16 mouse cellular contexts compared by ENCODE assay signal in genomic region chr2:26147706-26148370, GRCm38 (mm10). TPM values are rescaled to one million over a fixed set of nuclear protein-coding genes. Genes with fewer than 3 reads are reported as not detected.
DNase-seq lines count a peak whose midpoint lies in the region; ATAC-seq and TF ChIP-seq lines count a peak whose summit lies in the region.
"Had no signal": no experiment of that assay in that cellular context is flagged by ENCODE, and none has a peak within 500 bp of the region (broad histone marks: within the 10 kb centered on the region; RNA-seq: fewer than 3 reads in every experiment).

No protein-coding gene starts in this region.

- no peak overlapping the region for H3K9ac ChIP-seq in hindbrain, embryonic 12.5 days
- H3K9ac ChIP-seq: hindbrain, embryonic 15.5 days; liver, embryonic 13.5 days had no signal

- TF ChIP-seq CTCF in embryonic fibroblast, embryonic 13.5 days (IDR thresholded peaks at IDR 0.05; ENCODE audit: borderline replicate concordance, insufficient read depth, low read length): no peak

- ATAC-seq in hindbrain, embryonic 12.5 days (ENCODE audit: low FRiP score): no peak
- ATAC-seq: forebrain, embryonic 16.5 days had no signal

- H3K27ac ChIP-seq in hindbrain, embryonic 10.5 days: peak overlapping the region; percentile 12; the same call in 1 of the 2 replicates
- no peak overlapping the region for H3K27ac ChIP-seq in hindbrain, embryonic 12.5 days
- peak overlapping the region; percentile 29 for H3K27ac ChIP-seq in embryonic fibroblast, embryonic 13.5 days (ENCODE audit: insufficient read depth, low read length)
- H3K27ac ChIP-seq: hindbrain, embryonic 15.5 days; liver, embryonic 13.5 days; midbrain, embryonic 10.5 days had no signal

- H3K9me3 ChIP-seq in hindbrain, embryonic 10.5 days: no peaks in the 10 kb centered on the region
- no peaks in the 10 kb centered on the region for H3K9me3 ChIP-seq in hindbrain, embryonic 12.5 days (replicated peaks)
- H3K9me3 ChIP-seq: hindbrain, embryonic 15.5 days; liver, embryonic 13.5 days; midbrain, embryonic 10.5 days had no signal

- H3K27me3 ChIP-seq in hindbrain, embryonic 10.5 days (ENCODE audit: insufficient read depth, poor library complexity, severe bottlenecking): no peaks in the 10 kb centered on the region
- no peaks in the 10 kb centered on the region for H3K27me3 ChIP-seq in hindbrain, embryonic 12.5 days
- H3K27me3 ChIP-seq: hindbrain, embryonic 15.5 days; liver, embryonic 13.5 days had no signal

- H3K4me2 ChIP-seq in hindbrain, embryonic 12.5 days (replicated peaks): no peak overlapping the region
- H3K4me2 ChIP-seq: hindbrain, embryonic 15.5 days; liver, embryonic 13.5 days had no signal

- no peak for DNase-seq in hindbrain, embryonic 10.5 days (ENCODE audit: low spot score)
- DNase-seq in 3T3-L1 (ENCODE audit: low read depth, low spot score) (peak; percentile 96), MN1 (ENCODE audit: low spot score) (peak; percentile 62)
- no peak for DNase-seq in layer of hippocampus, postnatal 36 days
- no peak for DNase-seq in urinary bladder, adult 18-20 months (ENCODE audit: low spot score in 2 of 2)
- DNase-seq: cerebellum, adult 11 months; gastrocnemius, postnatal 36 days; kidney, adult 8-10 months; liver, embryonic 13.5 days; lung, postnatal 10 days; right cerebral cortex, postnatal 14 days had no signal

- WGBS in hindbrain, embryonic 10.5 days: 57% methylated on average over 7 of the region's 7 CpGs
- 43% methylated on average over 7 of the region's 7 CpGs for WGBS in hindbrain, embryonic 12.5 days

- TF ChIP-seq POLR2A in embryonic fibroblast, embryonic 13.5 days (IDR thresholded peaks at IDR 0.05; ENCODE audit: low read depth, low read length): no peak

- no peak overlapping the region for H3K4me3 ChIP-seq in hindbrain, embryonic 10.5 days
- H3K4me3 ChIP-seq in hindbrain, embryonic 12.5 days: no peak overlapping the region
- no peak overlapping the region for H3K4me3 ChIP-seq in embryonic fibroblast, embryonic 13.5 days (ENCODE audit: insufficient read depth, low read length)
- H3K4me3 ChIP-seq: hindbrain, embryonic 15.5 days; liver, embryonic 13.5 days; midbrain, embryonic 10.5 days had no signal

- H3K36me3 ChIP-seq in hindbrain, embryonic 10.5 days: no peaks in the 10 kb centered on the region
- H3K36me3 ChIP-seq in hindbrain, embryonic 12.5 days: no peaks in the 10 kb centered on the region
- H3K36me3 ChIP-seq: hindbrain, embryonic 15.5 days; midbrain, embryonic 10.5 days had no signal

- peaks cover 13% of the 10 kb centered on the region for H3K4me1 ChIP-seq in hindbrain, embryonic 10.5 days (replicated peaks)
- H3K4me1 ChIP-seq in hindbrain, embryonic 12.5 days: peaks cover 10% of the 10 kb centered on the region; the same call in 1 of the 2 replicates
- H3K4me1 ChIP-seq in embryonic fibroblast, embryonic 13.5 days (ENCODE audit: control insufficient read depth, insufficient read depth, low read length): peaks cover 7% of the 10 kb centered on the region
- H3K4me1 ChIP-seq: hindbrain, embryonic 15.5 days had no signal

RNA-seq across cellular contexts. Expression of gene Nacc2, which starts 24.8 kb away (rescaled TPM):
- 6.2 and 8.4 TPM in 2 replicates for polyA plus RNA-seq in hindbrain, embryonic 10.5 days (2016; fragmentation: Nextera tagmentation; extraction: Ambion mirVana)
- polyA plus RNA-seq in hindbrain, embryonic 12.5 days (2016; fragmentation: Nextera tagmentation; extraction: Ambion mirVana): 12.6 and 15.0 TPM in 2 replicates
- 21.1 and 23.1 TPM in 2 replicates for polyA plus RNA-seq in embryonic fibroblast, embryonic 13.5 days (2011; ENCODE audit: insufficient read length, low read depth, missing spikeins)
- total RNA-seq in layer of hippocampus, postnatal 36 days (2021): 10 to 100 TPM; 60.6 to 66.8 TPM

Comparison
In these comparisons a context has a peak if more than half of its experiments do, and no peak if none do; other contexts are left out.
1. DNase-seq: peak in 3T3-L1 (single experiment) and MN1 (single experiment); none in hindbrain, embryonic 10.5 days (single experiment), layer of hippocampus, postnatal 36 days (0 of 2) and urinary bladder, adult 18-20 months (0 of 2).